Mouse (Mus musculus) megakaryocyte, embryonic 14.5 days (primary cell): ENCODE measurements around the gene Sox9. TPM values are rescaled to one million over a fixed set of nuclear protein-coding genes. Genes with fewer than 3 reads are reported as not detected.

Experiments used
- H3K27me3 ChIP-seq: replicated peaks from 2 replicates; pipeline ENCODE3; 2012; ENCODE audit warnings: inconsistent platforms
- H3K36me3 ChIP-seq: replicated peaks from 2 replicates; pipeline ENCODE3; 2012; ENCODE audit warnings: low read length, inconsistent platforms, mixed read lengths
- H3K4me1 ChIP-seq: 2 replicates; pipeline ENCODE4 v1.6.1; 2012; ENCODE audit warnings: inconsistent platforms
- H3K4me3 ChIP-seq: replicated peaks from 2 replicates; pipeline ENCODE3; 2012; ENCODE audit warnings: moderate library complexity, mild to moderate bottlenecking, inconsistent platforms
- H3K9me3 ChIP-seq: 2 replicates; pipeline ENCODE4 v1.6.1; 2012; ENCODE audit warnings: inconsistent platforms
- FLI1 ChIP-seq: IDR thresholded peaks from 2 replicates; pipeline ENCODE4 v1.6.1; 2012; ENCODE audit warnings: low read length, inconsistent platforms, mixed read lengths
- GATA1 ChIP-seq: IDR thresholded peaks from 3 replicates; pipeline ENCODE4 v1.6.1; 2012; ENCODE audit warnings: mixed read lengths, low read length, inconsistent platforms, borderline replicate concordance
- polyA plus RNA-seq: library from polyadenylated mRNA; stranded (reverse); fragments of >175 nt; gene quantifications from 2 replicates; pipeline ENCODE4 v1.2.3, GENCODE M21; 2012; ENCODE audit warnings: low replicate concordance; ENCODE audit not compliant: insufficient read depth

Sox9 gene
- polyA plus RNA-seq, 1 experiment: not detected

- H3K4me1 ChIP-seq: no peaks in the 10 kb centered on the region
- no peak for TF ChIP-seq GATA1
- no peak for TF ChIP-seq FLI1
- H3K9me3 ChIP-seq: peaks cover 35% of the 10 kb centered on the region
- H3K36me3 ChIP-seq: no peaks in the 10 kb centered on the region
- H3K4me3 ChIP-seq: no peak overlapping the region
- H3K27me3 ChIP-seq: no peaks in the 10 kb centered on the region
Measured at GRCm38 (mm10) chr11:112821536-112821935, 39.5 kb downstream of the Sox9 start.

- no peak overlapping the region for H3K4me3 ChIP-seq
- H3K9me3 ChIP-seq: peaks cover 34% of the 10 kb centered on the region
- H3K27me3 ChIP-seq: no peaks in the 10 kb centered on the region
- TF ChIP-seq GATA1: no peak
- no peak for TF ChIP-seq FLI1
- H3K36me3 ChIP-seq: no peaks in the 10 kb centered on the region
- H3K4me1 ChIP-seq: no peaks in the 10 kb centered on the region
Measured at GRCm38 (mm10) chr11:112824146-112824545, 42.1 kb downstream of the Sox9 start.

- no peaks in the 10 kb centered on the region for H3K27me3 ChIP-seq
- no peaks in the 10 kb centered on the region for H3K36me3 ChIP-seq
- TF ChIP-seq GATA1 (no peak), FLI1 (no peak)
- H3K4me1 ChIP-seq: no peaks in the 10 kb centered on the region
- H3K4me3 ChIP-seq: no peak overlapping the region
- peaks cover 33% of the 10 kb centered on the region for H3K9me3 ChIP-seq
Measured at GRCm38 (mm10) chr11:112826193-112827043, 44.4 kb downstream of the Sox9 start.

- no peaks in the 10 kb centered on the region for H3K36me3 ChIP-seq
- TF ChIP-seq FLI1 (no peak), GATA1 (no peak)
- peaks cover 39% of the 10 kb centered on the region for H3K9me3 ChIP-seq
- H3K4me1 ChIP-seq: no peaks in the 10 kb centered on the region
- no peaks in the 10 kb centered on the region for H3K27me3 ChIP-seq
- H3K4me3 ChIP-seq: no peak overlapping the region
Measured at GRCm38 (mm10) chr11:112827044-112827347, 45.0 kb downstream of the Sox9 start.

- no peaks in the 10 kb centered on the region for H3K36me3 ChIP-seq
- H3K4me1 ChIP-seq: no peaks in the 10 kb centered on the region
- TF ChIP-seq GATA1 (no peak), FLI1 (no peak)
- H3K4me3 ChIP-seq: no peak overlapping the region
- peaks cover 49% of the 10 kb centered on the region for H3K9me3 ChIP-seq
- no peaks in the 10 kb centered on the region for H3K27me3 ChIP-seq
Measured at GRCm38 (mm10) chr11:112828553-112829287, 46.7 kb downstream of the Sox9 start.

GRCm38 (mm10) chr11:112834245-112835005 is 52.4 kb downstream of the Sox9 start:
- H3K4me1 ChIP-seq: no peaks in the 10 kb centered on the region
- H3K27me3 ChIP-seq: no peaks in the 10 kb centered on the region
- H3K36me3 ChIP-seq: no peaks in the 10 kb centered on the region
- H3K9me3 ChIP-seq: peaks cover 25% of the 10 kb centered on the region
- H3K4me3 ChIP-seq: no peak overlapping the region
- TF ChIP-seq GATA1 (no peak), FLI1 (no peak)

- Histone ChIP-seq H3K9me3 (peaks cover 25% of the 10 kb centered on the region), H3K4me3 (no peak overlapping the region), H3K36me3 (no peaks in the 10 kb centered on the region), H3K27me3 (no peaks in the 10 kb centered on the region), H3K4me1 (no peaks in the 10 kb centered on the region)
- TF ChIP-seq GATA1: no peak
- no peak for TF ChIP-seq FLI1
Measured at GRCm38 (mm10) chr11:112835468-112836092, 53.6 kb downstream of the Sox9 start.
